9 mouse cellular contexts compared by ENCODE assay signal in the genomic region with DNA sequence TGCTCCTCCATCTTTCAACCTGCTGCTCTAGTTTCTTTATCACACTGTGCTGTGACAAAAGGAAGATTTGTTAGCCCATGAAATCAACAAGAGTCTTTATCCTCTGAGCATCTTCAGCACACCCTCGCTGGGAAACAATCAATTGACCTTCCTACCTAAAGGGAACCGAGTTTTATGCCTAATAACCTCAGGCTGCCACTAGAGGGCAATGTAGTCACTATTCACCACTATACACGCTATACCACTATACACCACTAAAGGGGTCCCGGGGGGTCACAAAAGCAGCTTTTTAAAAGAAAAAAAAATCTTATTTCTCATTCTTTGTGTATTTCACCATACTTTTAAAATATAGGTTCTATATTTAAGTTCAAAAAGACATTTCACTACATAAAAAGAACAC. TPM values are rescaled to one million over a fixed set of nuclear protein-coding genes. Genes with fewer than 3 reads are reported as not detected.
DNase-seq lines count a peak whose midpoint lies in the region; ATAC-seq and TF ChIP-seq lines count a peak whose summit lies in the region.
"Had no signal": no experiment of that assay in that cellular context is flagged by ENCODE, and none has a peak within 500 bp of the region (broad histone marks: within the 10 kb centered on the region; RNA-seq: fewer than 3 reads in every experiment).

No protein-coding gene starts in this region.

- TF ChIP-seq POLR2A in MEL (IDR thresholded peaks at IDR 0.05; ENCODE audit: control insufficient read depth in 1 of 2, insufficient read depth in 1 of 2, low read depth in 1 of 2, low read length in 2 of 2, poor library complexity in 1 of 2), result no peak

- 10% methylated on average over 4 of the region's 4 CpGs for WGBS in limb, embryonic 13.5 days

- TF ChIP-seq EP300 in MEL (IDR thresholded peaks at IDR 0.05; ENCODE audit: low read depth in 1 of 2, low read length in 2 of 2), result no peak

- H3K4me1 ChIP-seq in MEL (ENCODE audit: control insufficient read depth in 1 of 2, insufficient read depth in 2 of 2, low read length in 2 of 2), result no peaks in the 10 kb centered on the region
- peaks cover 22% of the 10 kb centered on the region for H3K4me1 ChIP-seq in limb, embryonic 13.5 days

- H3K4me2 ChIP-seq in limb, embryonic 13.5 days (replicated peaks), result no peak overlapping the region

- H3K9me3 ChIP-seq in MEL (replicated peaks; ENCODE audit: insufficient read depth, low read length), result no peaks in the 10 kb centered on the region
- no peaks in the 10 kb centered on the region for H3K9me3 ChIP-seq in limb, embryonic 13.5 days

- peak; percentile 43 to 87 (median 84) for TF ChIP-seq CTCF in MEL (IDR thresholded peaks at IDR 0.05 in 2 of 3, conservative IDR thresholded peaks at IDR 0.05 in 1 of 3; ENCODE audit: control insufficient read depth in 1 of 3, insufficient read depth in 1 of 3, low read depth in 2 of 3, low read length in 3 of 3, poor library complexity in 1 of 3, severe bottlenecking in 1 of 3)

- H3K9ac ChIP-seq in MEL (ENCODE audit: control insufficient read depth, low read depth, low read length, poor library complexity, severe bottlenecking), result no peak overlapping the region
- H3K9ac ChIP-seq in limb, embryonic 13.5 days, result no peak overlapping the region

- H3K79me2 ChIP-seq in MEL (ENCODE audit: control insufficient read depth, insufficient read depth, low read length, poor library complexity), result no peaks in the 10 kb centered on the region

- H3K27me3 ChIP-seq in MEL (ENCODE audit: control insufficient read depth in 1 of 2, insufficient read depth in 2 of 2, low read length in 2 of 2), result peaks cover 3 to 6% of the 10 kb centered on the region in 2 experiments; a peak in 3 of 4 replicates
- H3K27me3 ChIP-seq in limb, embryonic 13.5 days, result 0 out of 2 replicates have a peak, but pooled peaks cover 6% of the 10 kb centered on the region

- peak; percentile 74 for TF ChIP-seq RAD21 in MEL (IDR thresholded peaks at IDR 0.05; ENCODE audit: low read depth, low read length)

- no peaks in the 10 kb centered on the region for H3K36me3 ChIP-seq in MEL (ENCODE audit: control insufficient read depth in 1 of 2, insufficient read depth in 2 of 2, low read length in 2 of 2)
- H3K36me3 ChIP-seq in limb, embryonic 13.5 days, result no peaks in the 10 kb centered on the region

- peak; percentile 72 for ATAC-seq in limb, embryonic 13.5 days (ENCODE audit: low FRiP score, low read depth)
- 0 out of 2 replicates have a peak, but pooled peaks have one; percentile 71 for ATAC-seq in monocyte, adult 5-6 weeks (replicated peaks; ENCODE audit: insufficient number of reproducible peaks, low FRiP score, low TSS enrichment, poor library complexity, severe bottlenecking)

- intact Hi-C loops in left cerebral cortex, postnatal 36 days (cut with DNase I), result loop anchor here (2.0 to 5.0 kb wide), 3 partner anchors 16 to 199 kb away; a partner anchor contains a TSS

- DNase-seq in left cerebral cortex, adult 11 months (ENCODE audit: low spot score), result peak; percentile 32
- no peak for DNase-seq in left cerebral cortex, postnatal 36 days (ENCODE audit: low spot score in 2 of 2)
- peak; percentile 67 for DNase-seq in MEL (ENCODE audit: low read depth, low spot score)
- DNase-seq in cerebellum, postnatal 14 days, result peak; percentile 74 to 78
- DNase-seq in induced T-regulatory cell, adult 2 months (ENCODE audit: low read depth), result peak; percentile 86
- no peak for DNase-seq in spleen, adult 12 weeks (ENCODE audit: low spot score)

- no peak overlapping the region for H3K4me3 ChIP-seq in MEL (ENCODE audit: control insufficient read depth in 1 of 2, insufficient read depth in 1 of 2, low read depth in 2 of 2, low read length in 2 of 2)
- H3K4me3 ChIP-seq in limb, embryonic 13.5 days, result no peak overlapping the region
- H3K4me3 ChIP-seq: erythroblast, embryonic 14.5 days had no signal

- H3K27ac ChIP-seq in MEL (ENCODE audit: control insufficient read depth, low read depth, low read length), result no peak overlapping the region
- no peak overlapping the region for H3K27ac ChIP-seq in limb, embryonic 13.5 days

TF ChIP-seq in MEL, 35 proteins besides CTCF, POLR2A, EP300 and RAD21:
- no peak for TF ChIP-seq MAFK (IDR thresholded peaks at IDR 0.05; ENCODE audit: borderline replicate concordance, low read depth, low read length)
- peak; percentile 75 for TF ChIP-seq SMC3 (IDR thresholded peaks at IDR 0.05; ENCODE audit: low read depth, low read length)
- TF ChIP-seq ETS1 (IDR thresholded peaks at IDR 0.05; ENCODE audit: low read depth, low read length), result no peak
- no peak for TF ChIP-seq ELF1 (IDR thresholded peaks at IDR 0.05; ENCODE audit: low read depth, low read length)
- no peak for TF ChIP-seq USF1 (IDR thresholded peaks at IDR 0.05; ENCODE audit: low read depth, low read length)
- TF ChIP-seq KAT2A (conservative IDR thresholded peaks at IDR 0.05; ENCODE audit: low read depth, low read length), result no peak
- no peak for TF ChIP-seq BHLHE40 (IDR thresholded peaks at IDR 0.05; ENCODE audit: borderline replicate concordance, low read depth, low read length)
- peak; percentile 45; the same call in 1 of the 2 replicates for TF ChIP-seq ZC3H11A (IDR thresholded peaks at IDR 0.05; ENCODE audit: low read depth, low read length)

RNA-seq across cellular contexts. Expression of a gene that starts 15.9 kb away (rescaled TPM):
- total RNA-seq in left cerebral cortex, postnatal 36 days (2021), result 10 to 100 TPM; 16.4 to 28.0 TPM
- total RNA-seq in MEL (2012; rRNA removed), result 0.12 and 0.39 TPM in 2 replicates
- 1 to 10 TPM in 1 of 2 experiments, not detected in 1; 2.0 TPM for polyA plus RNA-seq in MEL (2012; ENCODE audit: insufficient read depth in 1 of 2, insufficient read length in 2 of 2, low read depth in 1 of 2, low replicate concordance in 2 of 2, missing spikeins in 1 of 2)
- polyA plus RNA-seq in limb, embryonic 13.5 days (2015; fragmentation: Nextera tagmentation; extraction: Ambion mirVana), result 2.7 and 3.1 TPM in 2 replicates
- total RNA-seq in monocyte, adult 5-6 weeks (2017), result 2.9 to 7.4 TPM (median 6.0 TPM) in 3 replicates
- polyA plus RNA-seq: erythroblast, embryonic 14.5 days had no signal

Comparison
In these comparisons a context has a peak if more than half of its experiments do, and no peak if none do; other contexts are left out.
1. DNase-seq: peak in left cerebral cortex, adult 11 months (single experiment), MEL (single experiment), cerebellum, postnatal 14 days (2 of 2) and induced T-regulatory cell, adult 2 months (single experiment); none in left cerebral cortex, postnatal 36 days (0 of 2) and spleen, adult 12 weeks (single experiment).